ENCODE assay signal across 14 mouse cellular contexts in the genomic region with DNA sequence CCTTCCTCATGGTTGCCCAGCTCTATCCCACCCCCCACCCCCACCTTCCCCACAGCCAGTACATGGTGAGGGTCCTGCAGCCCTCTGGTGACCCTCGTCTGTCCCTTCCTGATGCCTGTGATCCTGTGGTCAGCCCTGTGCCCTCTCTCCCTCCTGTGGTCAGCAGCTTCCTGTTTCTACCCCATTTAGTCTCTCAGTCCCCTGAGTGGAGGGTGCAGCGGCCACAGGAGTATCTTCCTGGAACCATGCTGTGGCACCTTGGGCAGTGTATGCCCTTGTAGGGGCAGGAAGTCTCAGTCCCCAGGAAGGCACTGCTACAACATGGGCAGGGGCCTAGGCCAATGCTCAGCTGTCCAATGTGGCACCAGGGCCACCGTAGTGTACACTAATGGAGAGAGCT. TPM values are rescaled to one million over a fixed set of nuclear protein-coding genes. Genes with fewer than 3 reads are reported as not detected.
A peak's percentile ranks its signal among the peaks of the same experiment; 100 is the strongest.
DNase-seq lines count a peak whose midpoint lies in the region; ATAC-seq and TF ChIP-seq lines count a peak whose summit lies in the region.
"Had no signal": no experiment of that assay in that cellular context is flagged by ENCODE, and none has a peak within 500 bp of the region (broad histone marks: within the 10 kb centered on the region; RNA-seq: fewer than 3 reads in every experiment).

No protein-coding gene starts in this region.

- H3K9ac ChIP-seq in intestine, embryonic 16.5 days (ENCODE audit: low read depth, low read length) = 0 out of 2 replicates have a peak overlapping the region, but pooled peaks have one; percentile 38
- H3K9ac ChIP-seq in intestine, embryonic 15.5 days = no peak overlapping the region
- H3K9ac ChIP-seq in stomach, postnatal 0 days (ENCODE audit: low read length) = no peak overlapping the region
- H3K9ac ChIP-seq: kidney, embryonic 15.5 days had no signal

- peak; percentile 40 to 45 for DNase-seq in B cell, adult 2 months
- DNase-seq in stomach, postnatal 0 days (ENCODE audit: low spot score) = no peak
- no peak for DNase-seq in thymus, postnatal 14 days
- DNase-seq: cerebellum, adult 8-10 months; embryo, embryonic 11 days; gastrocnemius, postnatal 36 days; heart, postnatal 14 days had no signal

- TF ChIP-seq CTCF in stomach, postnatal 0 days (IDR thresholded peaks at IDR 0.05; ENCODE audit: low read depth) = no peak

- H3K27ac ChIP-seq in intestine, embryonic 16.5 days (ENCODE audit: low read length) = no peak overlapping the region
- H3K27ac ChIP-seq in intestine, embryonic 15.5 days = no peak overlapping the region
- H3K27ac ChIP-seq in stomach, postnatal 0 days (replicated peaks) = no peak overlapping the region
- H3K27ac ChIP-seq: kidney, embryonic 15.5 days had no signal

- no peak for ATAC-seq in intestine, embryonic 16.5 days
- no peak for ATAC-seq in intestine, embryonic 15.5 days
- ATAC-seq in hematopoietic stem cell, adult 5-6 weeks (replicated peaks in 1 of 2; ENCODE audit: insufficient read depth in 1 of 2, low FRiP score in 2 of 2, low TSS enrichment in 1 of 2, low read depth in 1 of 2, poor library complexity in 2 of 2, severe bottlenecking in 2 of 2) = peak; percentile 14 to 44; a peak in 3 of 4 replicates
- no peak for ATAC-seq in stomach, postnatal 0 days (ENCODE audit: low FRiP score, low TSS enrichment)

- H3K4me3 ChIP-seq in intestine, embryonic 16.5 days (ENCODE audit: low read length) = no peak overlapping the region
- no peak overlapping the region for H3K4me3 ChIP-seq in intestine, embryonic 15.5 days (replicated peaks)
- peak overlapping the region; percentile 91 for H3K4me3 ChIP-seq in megakaryocyte, embryonic 14.5 days (replicated peaks)
- no peak overlapping the region for H3K4me3 ChIP-seq in stomach, postnatal 0 days (ENCODE audit: low read depth, low read length)
- H3K4me3 ChIP-seq: kidney, embryonic 15.5 days; myocyte had no signal

- no peaks in the 10 kb centered on the region for H3K27me3 ChIP-seq in intestine, embryonic 16.5 days (replicated peaks; ENCODE audit: control insufficient read depth, insufficient read depth, low read length)
- H3K27me3 ChIP-seq in intestine, embryonic 15.5 days (replicated peaks) = no peaks in the 10 kb centered on the region
- H3K27me3 ChIP-seq in megakaryocyte, embryonic 14.5 days (replicated peaks) = no peaks in the 10 kb centered on the region
- no peaks in the 10 kb centered on the region for H3K27me3 ChIP-seq in stomach, postnatal 0 days (ENCODE audit: control insufficient read depth, insufficient read depth, low read length)
- H3K27me3 ChIP-seq: kidney, embryonic 15.5 days had no signal

- H3K4me2 ChIP-seq in intestine, embryonic 16.5 days (ENCODE audit: low read depth, low read length) = no peak overlapping the region
- H3K4me2 ChIP-seq in intestine, embryonic 15.5 days (replicated peaks) = no peak overlapping the region
- H3K4me2 ChIP-seq in stomach, postnatal 0 days (replicated peaks; ENCODE audit: low read depth) = no peak overlapping the region
- H3K4me2 ChIP-seq: kidney, embryonic 15.5 days had no signal

- WGBS in intestine, embryonic 16.5 days = 74% methylated on average over 3 of the region's 3 CpGs
- WGBS in intestine, embryonic 15.5 days = 77% methylated on average over 3 of the region's 3 CpGs
- WGBS in stomach, postnatal 0 days = 70% methylated on average over 3 of the region's 3 CpGs

- peaks cover 30% of the 10 kb centered on the region for H3K4me1 ChIP-seq in intestine, embryonic 16.5 days (ENCODE audit: control insufficient read depth, insufficient read depth, low read length)
- peaks cover 20% of the 10 kb centered on the region for H3K4me1 ChIP-seq in intestine, embryonic 15.5 days (replicated peaks)
- H3K4me1 ChIP-seq in megakaryocyte, embryonic 14.5 days = peaks cover 98% of the 10 kb centered on the region
- H3K4me1 ChIP-seq in stomach, postnatal 0 days (replicated peaks; ENCODE audit: control insufficient read depth, insufficient read depth) = no peaks in the 10 kb centered on the region

- no peak for TF ChIP-seq EP300 in stomach, postnatal 0 days (optimal IDR thresholded peaks at IDR 0.05)

- no peaks in the 10 kb centered on the region for H3K36me3 ChIP-seq in intestine, embryonic 16.5 days (ENCODE audit: control insufficient read depth, insufficient read depth, low read length)
- H3K36me3 ChIP-seq in intestine, embryonic 15.5 days = no peaks in the 10 kb centered on the region
- peaks cover 77% of the 10 kb centered on the region for H3K36me3 ChIP-seq in megakaryocyte, embryonic 14.5 days (replicated peaks; ENCODE audit: low read length)
- no peaks in the 10 kb centered on the region for H3K36me3 ChIP-seq in stomach, postnatal 0 days (ENCODE audit: control insufficient read depth, insufficient read depth, low read length)
- H3K36me3 ChIP-seq: kidney, embryonic 15.5 days had no signal

- no peaks in the 10 kb centered on the region for H3K9me3 ChIP-seq in intestine, embryonic 16.5 days (ENCODE audit: control insufficient read depth, low read length)
- H3K9me3 ChIP-seq in intestine, embryonic 15.5 days = no peaks in the 10 kb centered on the region
- H3K9me3 ChIP-seq in megakaryocyte, embryonic 14.5 days = no peaks in the 10 kb centered on the region
- no peaks in the 10 kb centered on the region for H3K9me3 ChIP-seq in stomach, postnatal 0 days (ENCODE audit: control insufficient read depth, low read length)
- H3K9me3 ChIP-seq: kidney, embryonic 15.5 days had no signal

RNA-seq across cellular contexts. Expression of a gene that starts 9.0 kb away (rescaled TPM):
- polyA plus RNA-seq in intestine, embryonic 16.5 days (2015; fragmentation: Nextera tagmentation; extraction: Ambion mirVana) = 60.9 and 61.8 TPM in 2 replicates
- 56.3 and 58.4 TPM in 2 replicates for polyA plus RNA-seq in intestine, embryonic 15.5 days (2015; fragmentation: Nextera tagmentation; extraction: Ambion mirVana)
- total RNA-seq in hematopoietic stem cell, adult 5-6 weeks (2017) = 117 and 135 TPM in 2 replicates
- polyA plus RNA-seq in megakaryocyte, embryonic 14.5 days (2012; ENCODE audit: insufficient read depth, low replicate concordance) = 143 and 148 TPM in 2 replicates
- polyA plus RNA-seq in stomach, postnatal 0 days (2015; fragmentation: Nextera tagmentation; extraction: Ambion mirVana) = 37.2 and 44.7 TPM in 2 replicates

RNA-seq across cellular contexts. Expression of a gene that starts 40.0 kb away (rescaled TPM):
- polyA plus RNA-seq in intestine, embryonic 16.5 days (2015; fragmentation: Nextera tagmentation; extraction: Ambion mirVana) = 101 and 106 TPM in 2 replicates
- 111 and 125 TPM in 2 replicates for polyA plus RNA-seq in intestine, embryonic 15.5 days (2015; fragmentation: Nextera tagmentation; extraction: Ambion mirVana)
- 55.8 and 58.5 TPM in 2 replicates for total RNA-seq in hematopoietic stem cell, adult 5-6 weeks (2017)
- polyA plus RNA-seq in megakaryocyte, embryonic 14.5 days (2012; ENCODE audit: insufficient read depth, low replicate concordance) = 236 and 315 TPM in 2 replicates
- 132 and 144 TPM in 2 replicates for polyA plus RNA-seq in stomach, postnatal 0 days (2015; fragmentation: Nextera tagmentation; extraction: Ambion mirVana)

RNA-seq across cellular contexts. Expression of a gene that starts 53.8 kb away (rescaled TPM):
- polyA plus RNA-seq in intestine, embryonic 16.5 days (2015; fragmentation: Nextera tagmentation; extraction: Ambion mirVana) = not detected in 2 replicates
- 3.5 and 5.7 TPM in 2 replicates for polyA plus RNA-seq in intestine, embryonic 15.5 days (2015; fragmentation: Nextera tagmentation; extraction: Ambion mirVana)
- 12.1 and 21.0 TPM in 2 replicates for total RNA-seq in hematopoietic stem cell, adult 5-6 weeks (2017)
- polyA plus RNA-seq in megakaryocyte, embryonic 14.5 days (2012; ENCODE audit: insufficient read depth, low replicate concordance) = 1.4 TPM in 1 of 2 replicates, not detected in the other
- polyA plus RNA-seq in stomach, postnatal 0 days (2015; fragmentation: Nextera tagmentation; extraction: Ambion mirVana) = 0.24 TPM in 1 of 2 replicates, not detected in the other
- total RNA-seq: heart, postnatal 14 days had no signal
- polyA plus RNA-seq: testis, adult 2 months had no signal

RNA-seq across cellular contexts. Expression of a gene that starts 54.8 kb away (rescaled TPM):
- 13.4 and 17.3 TPM in 2 replicates for polyA plus RNA-seq in intestine, embryonic 16.5 days (2015; fragmentation: Nextera tagmentation; extraction: Ambion mirVana)
- polyA plus RNA-seq in intestine, embryonic 15.5 days (2015; fragmentation: Nextera tagmentation; extraction: Ambion mirVana) = 14.3 and 16.1 TPM in 2 replicates
- 7.0 and 14.2 TPM in 2 replicates for total RNA-seq in hematopoietic stem cell, adult 5-6 weeks (2017)
- 3.2 and 7.8 TPM in 2 replicates for polyA plus RNA-seq in megakaryocyte, embryonic 14.5 days (2012; ENCODE audit: insufficient read depth, low replicate concordance)
- 6.0 and 7.1 TPM in 2 replicates for polyA plus RNA-seq in stomach, postnatal 0 days (2015; fragmentation: Nextera tagmentation; extraction: Ambion mirVana)

Comparison
In these comparisons a context has a peak if more than half of its experiments do, and no peak if none do; other contexts are left out.
1. ATAC-seq: peak in hematopoietic stem cell, adult 5-6 weeks (2 of 2); none in intestine, embryonic 16.5 days (single experiment), intestine, embryonic 15.5 days (single experiment) and stomach, postnatal 0 days (single experiment).
2. DNase-seq: peak in B cell, adult 2 months (2 of 2); none in stomach, postnatal 0 days (single experiment) and thymus, postnatal 14 days (single experiment).